Mouse (Mus musculus) heart, embryonic 16.5 days (tissue): ENCODE measurements around the gene Lrrtm3. TPM values are rescaled to one million over a fixed set of nuclear protein-coding genes. Genes with fewer than 3 reads are reported as not detected.

Experiments
- ATAC-seq: fragments of 200-750 bp; cut with Nextera tagmentation; replicated peaks from 2 replicates; pipeline ENCODE4 v1.8.0; 2017; ENCODE audit warnings: moderate number of reproducible peaks; ENCODE audit not compliant: insufficient read depth, low FRiP score; ENCODE audit errors: extremely low read depth
- H3K27ac ChIP-seq: fragments of 300-500 bp; sonication (generic); 2 replicates; pipeline ENCODE4 v1.5.1; 2014; ENCODE audit warnings: mild to moderate bottlenecking, low read length, control low read depth, moderate library complexity
- H3K27me3 ChIP-seq: fragments of 300-500 bp; sonication (generic); 2 replicates; pipeline ENCODE4 v1.6.1; 2014; ENCODE audit warnings: low read length, mixed read lengths; ENCODE audit not compliant: control insufficient read depth, insufficient read depth
- H3K36me3 ChIP-seq: fragments of 300-500 bp; sonication (generic); 2 replicates; pipeline ENCODE4 v1.6.1; 2014; ENCODE audit not compliant: control insufficient read depth, insufficient read depth
- H3K4me1 ChIP-seq: fragments of 300-500 bp; sonication (generic); 2 replicates; pipeline ENCODE4 v1.6.1; 2014; ENCODE audit warnings: low read length, mixed read lengths; ENCODE audit not compliant: control insufficient read depth, insufficient read depth
- H3K4me2 ChIP-seq: fragments of 300-500 bp; sonication (generic); 2 replicates; pipeline ENCODE4 v1.6.1; 2014; ENCODE audit warnings: low read depth, mild to moderate bottlenecking, control low read depth, low read length
- H3K4me3 ChIP-seq: fragments of 300-500 bp; sonication (generic); 2 replicates; pipeline ENCODE4 v1.5.1; 2014; ENCODE audit warnings: mild to moderate bottlenecking, control low read depth, low read length
- H3K9ac ChIP-seq: fragments of 300-500 bp; sonication (generic); 2 replicates; pipeline ENCODE4 v1.6.1; 2014; ENCODE audit warnings: low read length, control low read depth
- H3K9me3 ChIP-seq: fragments of 300-500 bp; sonication (generic); replicated peaks from 2 replicates; pipeline ENCODE4 v1.6.1; 2016; ENCODE audit warnings: low read length; ENCODE audit not compliant: control insufficient read depth
- WGBS: fragments of 180-500 bp; shearing (Covaris S2); extraction: QIAGEN DNeasy Blood & Tissue Kit; methylation state at CpG from one replicate; pipeline ENCODE4 v1.1.7; 2014; 5-methylcytosine and 5-hydroxymethylcytosine counted together
- polyA plus RNA-seq: library from polyadenylated mRNA; unstranded; fragments of >200 nt; fragmentation: Nextera tagmentation; extraction: Ambion mirVana; gene quantifications from 2 replicates; pipeline ENCODE4 v1.2.1, GENCODE M21; 2015

Gene Lrrtm3
- polyA plus RNA-seq, 1 experiment from 2014 or later: 1.7 TPM

DNA sequence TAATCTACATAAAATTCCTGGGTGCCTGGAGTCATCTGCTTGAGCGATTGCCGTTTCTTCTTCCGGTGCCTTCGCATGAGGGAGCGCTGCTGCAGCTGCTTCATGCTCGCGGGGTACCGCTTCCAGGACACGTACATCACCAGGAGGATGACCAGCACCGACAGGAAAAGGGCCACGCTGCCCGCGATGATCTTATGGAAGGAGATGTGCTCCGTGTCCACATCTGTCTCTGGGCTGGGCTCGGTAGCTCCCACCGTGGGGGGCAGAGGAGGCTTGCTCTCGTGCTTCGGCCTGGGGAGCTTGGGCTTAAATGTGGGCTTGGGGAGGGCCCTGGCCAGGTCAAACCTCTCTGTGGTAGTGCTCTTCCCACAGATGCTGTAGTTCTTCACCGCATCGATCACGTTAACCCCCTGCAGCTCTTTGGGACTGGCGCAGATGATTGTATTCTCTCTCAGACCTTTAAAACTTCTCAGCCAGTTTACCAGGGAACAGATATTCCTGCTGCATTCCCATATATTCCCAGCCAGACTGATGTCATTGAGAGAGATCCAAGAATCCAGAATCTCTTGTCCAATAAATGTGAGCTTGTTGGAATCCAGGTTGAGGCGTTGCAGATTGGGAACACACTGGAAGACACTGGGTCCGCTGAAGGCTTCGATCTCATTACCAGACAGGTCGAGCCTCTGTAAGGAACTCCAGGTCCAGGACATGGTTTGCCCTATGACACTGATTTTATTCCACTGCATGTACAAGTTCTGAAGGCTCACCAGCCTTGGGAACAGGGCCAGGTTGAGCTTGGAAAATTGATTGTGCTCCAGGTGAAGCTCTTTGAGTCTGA, 1.9 kb downstream of the Lrrtm3 start:
- ATAC-seq: no peak
- Histone ChIP-seq H3K27ac (no peak overlapping the region), H3K4me2 (peak overlapping the region; percentile 73), H3K36me3 (no peaks in the 10 kb centered on the region), H3K9me3 (no peaks in the 10 kb centered on the region), H3K9ac (peak overlapping the region; percentile 26), H3K27me3 (peaks cover 9% of the 10 kb centered on the region), H3K4me3 (peak overlapping the region; percentile 51), H3K4me1 (peaks cover 21% of the 10 kb centered on the region)
- 11% methylated on average over 26 of the region's 26 CpGs for WGBS

DNA sequence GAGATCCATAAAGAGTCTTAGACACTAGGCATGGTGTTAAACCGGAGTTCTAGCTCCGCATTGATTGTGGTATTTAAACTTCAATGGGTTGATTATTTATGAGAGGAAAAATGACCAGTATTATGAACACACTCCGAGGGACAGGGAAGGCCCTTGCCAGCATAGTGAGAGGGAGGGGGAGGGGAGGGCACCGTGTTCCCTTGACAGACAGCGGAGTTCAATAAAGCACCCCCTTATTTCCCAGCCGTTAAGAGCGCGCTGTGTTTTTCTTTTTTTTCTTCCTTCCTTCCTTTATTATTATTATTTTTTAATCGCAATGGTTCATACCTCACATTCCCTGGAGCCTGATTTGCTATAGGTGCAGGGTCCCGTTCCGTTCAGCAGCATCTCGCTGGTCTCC, 2.6 kb downstream of the Lrrtm3 start:
- H3K27ac ChIP-seq: no peak overlapping the region
- H3K36me3 ChIP-seq: no peaks in the 10 kb centered on the region
- peak overlapping the region; percentile 26; the same call in 1 of the 2 replicates for H3K9ac ChIP-seq
- H3K4me2 ChIP-seq: peak overlapping the region; percentile 73
- no peaks in the 10 kb centered on the region for H3K9me3 ChIP-seq
- ATAC-seq: no peak
- peak overlapping the region; percentile 51 for H3K4me3 ChIP-seq
- peaks cover 9% of the 10 kb centered on the region for H3K27me3 ChIP-seq
- H3K4me1 ChIP-seq: peaks cover 21% of the 10 kb centered on the region
- 3% methylated on average over 12 of the region's 12 CpGs for whole genome bisulfite sequencing

DNA sequence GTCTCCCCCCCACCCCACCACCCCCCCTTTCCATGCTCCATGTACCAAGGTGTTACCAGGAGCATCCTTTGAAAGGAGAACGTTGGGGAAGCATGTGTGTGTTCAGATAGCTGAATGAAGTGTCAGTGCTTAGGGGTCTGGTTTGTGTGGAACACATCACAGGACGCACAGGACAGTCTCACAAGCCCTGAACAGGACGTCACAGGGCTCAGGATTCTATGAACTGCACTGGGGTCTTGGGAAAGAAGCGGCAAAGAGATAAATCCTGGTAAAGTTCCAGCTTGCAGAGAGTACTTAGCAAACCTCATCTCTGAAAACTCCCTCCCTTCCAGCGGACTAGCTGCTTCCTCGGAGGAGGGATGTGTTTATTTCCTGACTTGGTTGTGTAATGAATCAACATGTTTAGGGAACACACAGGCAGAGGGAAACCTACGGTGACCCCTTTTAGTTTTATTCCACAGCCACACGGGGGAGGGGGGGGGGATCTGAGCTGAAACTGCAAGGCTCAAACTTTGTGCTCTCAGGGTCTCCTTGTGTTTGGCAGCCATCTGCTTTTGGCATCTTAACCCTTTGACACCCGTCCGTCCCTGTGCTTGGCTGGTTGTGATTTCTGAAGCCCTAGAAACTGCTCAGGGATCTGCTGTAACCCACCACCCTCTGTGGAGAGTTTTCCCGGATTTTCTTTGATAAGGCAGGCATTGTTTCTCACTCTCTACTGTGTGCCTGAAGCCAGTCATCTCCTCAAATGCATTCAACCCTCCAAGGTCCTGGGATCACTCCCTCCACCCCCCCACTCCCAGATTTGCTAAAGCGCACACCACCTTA, 3.3 kb downstream of the Lrrtm3 start:
- H3K9ac ChIP-seq: no peak overlapping the region
- 6% methylated on average over 12 of the region's 12 CpGs for whole genome bisulfite sequencing
- H3K9me3 ChIP-seq: no peaks in the 10 kb centered on the region
- H3K36me3 ChIP-seq: no peaks in the 10 kb centered on the region
- ATAC-seq: no peak
- peaks cover 9% of the 10 kb centered on the region for H3K27me3 ChIP-seq
- H3K4me1 ChIP-seq: peaks cover 21% of the 10 kb centered on the region
- peak overlapping the region; percentile 73 for H3K4me2 ChIP-seq
- peak overlapping the region; percentile 51; the same call in 1 of the 2 replicates for H3K4me3 ChIP-seq
- H3K27ac ChIP-seq: no peak overlapping the region

DNA sequence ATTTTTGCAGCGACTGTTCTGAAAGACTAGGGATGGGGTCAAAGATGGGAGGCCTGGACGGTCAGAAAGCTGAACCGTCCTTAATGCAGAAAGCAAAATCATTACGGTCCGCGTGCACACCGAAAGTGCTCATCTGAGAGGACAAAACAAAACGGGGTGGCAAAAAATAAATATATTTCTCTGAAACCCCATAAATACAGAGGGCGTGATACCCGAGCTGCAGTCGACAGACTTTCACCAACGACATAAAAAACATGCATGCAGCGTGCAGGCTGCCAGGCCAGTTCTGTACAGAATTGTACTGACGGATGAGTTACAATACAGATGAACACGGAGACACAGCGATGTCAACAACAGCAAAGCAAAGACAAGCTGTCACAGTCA, 3.9 kb downstream of the Lrrtm3 start:
- peaks cover 21% of the 10 kb centered on the region for H3K4me1 ChIP-seq
- no peaks in the 10 kb centered on the region for H3K36me3 ChIP-seq
- no peak overlapping the region for H3K9ac ChIP-seq
- no peak overlapping the region for H3K4me2 ChIP-seq
- H3K27me3 ChIP-seq: peaks cover 9% of the 10 kb centered on the region
- H3K27ac ChIP-seq: no peak overlapping the region
- no peak overlapping the region for H3K4me3 ChIP-seq
- no peaks in the 10 kb centered on the region for H3K9me3 ChIP-seq
- 70% methylated on average over 16 of the region's 16 CpGs for WGBS
- no peak for ATAC-seq

DNA sequence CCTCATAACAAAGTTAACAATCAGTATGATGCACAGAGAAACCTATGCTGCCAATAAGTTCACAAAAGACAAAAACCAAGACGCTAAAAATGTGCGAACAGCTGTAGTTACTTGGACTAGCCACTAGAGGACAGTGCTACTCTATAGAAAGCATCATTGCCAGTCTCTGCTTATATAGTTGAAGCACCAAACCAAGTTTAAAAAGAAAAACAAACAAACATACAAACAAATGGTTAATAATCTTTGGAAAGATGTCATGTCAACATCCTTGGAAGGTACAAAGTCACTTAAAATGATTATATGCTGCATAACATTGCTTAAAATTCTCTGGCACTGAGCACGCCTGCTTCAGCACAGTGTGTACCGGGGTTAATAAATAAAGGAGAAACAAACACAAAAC, 5.6 kb downstream of the Lrrtm3 start:
- Histone ChIP-seq H3K36me3 (no peaks in the 10 kb centered on the region), H3K27me3 (peaks cover 9% of the 10 kb centered on the region), H3K4me3 (no peak overlapping the region), H3K9me3 (no peaks in the 10 kb centered on the region), H3K27ac (no peak overlapping the region), H3K9ac (no peak overlapping the region), H3K4me1 (peaks cover 16% of the 10 kb centered on the region), H3K4me2 (no peak overlapping the region)
- WGBS: 45% methylated on average over 4 of the region's 4 CpGs
- no peak for ATAC-seq

DNA sequence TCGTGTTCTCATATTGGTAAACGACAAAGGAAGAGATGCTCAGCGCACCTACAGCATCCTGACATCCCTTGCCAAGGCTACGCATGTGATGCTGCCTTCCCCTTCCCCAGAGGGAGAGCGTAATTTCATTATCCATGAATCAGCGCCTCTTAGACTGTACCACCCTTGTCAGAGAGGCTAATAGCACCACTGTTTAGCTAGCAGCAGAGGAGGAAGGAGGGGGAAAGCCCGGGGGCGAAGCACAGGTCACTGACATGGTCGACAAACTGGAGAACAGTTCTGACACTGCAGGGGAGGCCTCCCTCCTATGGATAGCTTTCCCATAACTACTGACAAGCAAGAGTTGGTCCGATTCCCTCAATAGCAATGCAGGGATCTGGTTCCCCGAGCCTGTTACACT, 6.3 kb downstream of the Lrrtm3 start:
- Histone ChIP-seq H3K4me1 (peaks cover 16% of the 10 kb centered on the region), H3K4me3 (no peak overlapping the region), H3K27me3 (peaks cover 6% of the 10 kb centered on the region), H3K36me3 (no peaks in the 10 kb centered on the region), H3K4me2 (no peak overlapping the region), H3K27ac (no peak overlapping the region), H3K9ac (peak overlapping the region; percentile 34; the same call in 1 of the 2 replicates), H3K9me3 (no peaks in the 10 kb centered on the region)
- no peak for ATAC-seq
- 57% methylated on average over 11 of the region's 11 CpGs for WGBS

DNA sequence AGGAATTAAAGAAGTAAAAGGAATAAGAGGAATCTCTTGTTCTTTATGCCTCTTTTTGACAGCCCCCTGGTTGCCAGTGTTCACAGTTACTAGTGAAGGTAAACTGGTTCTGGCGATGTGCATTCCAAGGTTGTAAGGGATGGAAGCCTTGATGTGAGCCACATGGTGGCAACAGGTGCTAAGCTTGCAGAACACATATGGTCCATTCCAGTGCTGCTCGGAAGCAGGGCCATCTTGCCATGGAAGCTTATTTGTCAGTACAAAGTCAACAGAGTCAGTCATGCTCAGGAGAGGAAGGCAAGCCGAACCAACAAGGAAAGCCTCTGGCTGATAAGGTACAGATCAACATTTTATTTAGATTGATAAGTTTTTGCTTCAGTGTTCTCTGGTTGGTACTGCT, 7.7 kb downstream of the Lrrtm3 start:
- WGBS: 66% methylated on average over 3 of the region's 3 CpGs
- H3K36me3 ChIP-seq: no peaks in the 10 kb centered on the region
- H3K9ac ChIP-seq: no peak overlapping the region
- peaks cover 11% of the 10 kb centered on the region for H3K4me1 ChIP-seq
- H3K4me3 ChIP-seq: no peak overlapping the region
- H3K27ac ChIP-seq: no peak overlapping the region
- no peak overlapping the region for H3K4me2 ChIP-seq
- H3K27me3 ChIP-seq: no peaks in the 10 kb centered on the region
- H3K9me3 ChIP-seq: no peaks in the 10 kb centered on the region
- ATAC-seq: no peak

DNA sequence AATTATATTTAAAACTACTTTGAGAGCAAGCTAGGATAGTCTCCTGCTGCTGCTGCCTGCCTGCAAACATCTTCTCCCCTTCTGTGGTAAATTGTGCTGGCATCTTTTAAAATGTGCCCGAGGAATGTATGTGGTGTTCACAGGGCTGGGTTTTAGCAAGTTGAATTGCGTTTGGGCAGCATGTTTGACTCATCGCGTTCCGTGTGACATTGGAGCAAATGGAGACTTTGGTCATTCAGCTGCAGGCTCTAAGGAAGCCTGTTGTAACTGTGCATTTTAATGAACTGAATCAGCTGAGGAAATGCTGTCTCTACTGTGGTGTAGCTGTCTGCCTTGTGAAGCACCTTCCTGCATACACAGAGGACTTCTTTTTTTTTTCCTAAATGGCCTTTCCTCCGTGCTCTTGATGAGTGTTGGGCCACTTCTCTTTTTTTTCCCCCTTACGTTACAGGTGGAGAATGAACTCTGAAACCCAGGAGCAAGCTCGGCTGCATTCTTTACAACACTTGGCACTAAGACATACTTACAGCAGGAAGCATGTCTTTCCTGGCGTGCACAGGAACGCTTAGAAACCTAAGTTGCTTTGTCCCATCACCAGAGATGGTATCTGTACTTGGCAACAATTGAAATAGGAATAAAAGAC, 13.5 kb downstream of the Lrrtm3 start:
- H3K9ac ChIP-seq: no peak overlapping the region
- H3K27me3 ChIP-seq: no peaks in the 10 kb centered on the region
- H3K4me1 ChIP-seq: peaks cover 18% of the 10 kb centered on the region
- no peak for ATAC-seq
- H3K4me2 ChIP-seq: peak overlapping the region; percentile 42; the same call in 1 of the 2 replicates
- WGBS: 38% methylated on average over 10 of the region's 10 CpGs
- no peak overlapping the region for H3K4me3 ChIP-seq
- no peaks in the 10 kb centered on the region for H3K9me3 ChIP-seq
- no peaks in the 10 kb centered on the region for H3K36me3 ChIP-seq
- no peak overlapping the region for H3K27ac ChIP-seq
